ENCODE assay signal across 13 mouse cellular contexts in the genomic region with DNA sequence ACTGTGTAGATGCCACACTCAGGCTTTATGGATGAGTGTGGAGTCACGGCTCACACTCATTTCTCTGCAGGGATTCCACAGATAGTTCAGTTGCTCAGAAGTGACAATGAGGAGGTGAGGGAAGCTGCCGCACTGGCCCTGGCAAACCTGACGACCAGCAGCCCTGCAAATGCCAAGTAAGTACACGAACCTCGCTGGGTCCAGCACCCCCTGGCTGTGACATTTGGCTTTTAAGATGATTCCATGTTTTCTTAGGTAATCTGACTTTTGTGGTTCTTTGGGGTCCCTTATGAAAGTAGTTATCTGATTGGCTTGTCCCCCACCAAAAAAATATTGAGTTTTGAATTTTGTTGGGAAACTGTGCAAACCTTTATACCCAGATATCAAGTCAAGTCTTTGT.
DNase-seq lines count a peak whose midpoint lies in the region; ATAC-seq and TF ChIP-seq lines count a peak whose summit lies in the region.
"Had no signal": no experiment of that assay in that cellular context is flagged by ENCODE, and none has a peak within 500 bp of the region (broad histone marks: within the 10 kb centered on the region; RNA-seq: fewer than 3 reads in every experiment).

No protein-coding gene starts in this region.

- H3K36me3 ChIP-seq in forebrain, postnatal 0 days (ENCODE audit: insufficient read depth) = no peaks in the 10 kb centered on the region
- no peaks in the 10 kb centered on the region for H3K36me3 ChIP-seq in forebrain, embryonic 15.5 days
- no peaks in the 10 kb centered on the region for H3K36me3 ChIP-seq in stomach, postnatal 0 days (ENCODE audit: control insufficient read depth, insufficient read depth, low read length)
- H3K36me3 ChIP-seq in midbrain, embryonic 15.5 days (replicated peaks) = no peaks in the 10 kb centered on the region
- H3K36me3 ChIP-seq: liver, embryonic 13.5 days had no signal

- no peak overlapping the region for H3K4me2 ChIP-seq in forebrain, postnatal 0 days (ENCODE audit: low read depth)
- no peak overlapping the region for H3K4me2 ChIP-seq in forebrain, embryonic 15.5 days (replicated peaks)
- no peak overlapping the region for H3K4me2 ChIP-seq in stomach, postnatal 0 days (replicated peaks; ENCODE audit: low read depth)
- H3K4me2 ChIP-seq in midbrain, embryonic 15.5 days = no peak overlapping the region
- H3K4me2 ChIP-seq: liver, embryonic 13.5 days had no signal

- H3K9ac ChIP-seq in forebrain, postnatal 0 days = no peak overlapping the region
- H3K9ac ChIP-seq in forebrain, embryonic 15.5 days (replicated peaks) = no peak overlapping the region
- H3K9ac ChIP-seq in stomach, postnatal 0 days (ENCODE audit: low read length) = no peak overlapping the region
- H3K9ac ChIP-seq in midbrain, embryonic 15.5 days = no peak overlapping the region
- H3K9ac ChIP-seq: liver, embryonic 13.5 days had no signal

- ATAC-seq in forebrain, postnatal 0 days = no peak
- no peak for ATAC-seq in forebrain, embryonic 15.5 days (replicated peaks)
- no peak for ATAC-seq in stomach, postnatal 0 days (ENCODE audit: low FRiP score, low TSS enrichment)
- ATAC-seq in midbrain, embryonic 15.5 days (replicated peaks) = no peak
- ATAC-seq: Patski had no signal

- H3K4me1 ChIP-seq in forebrain, postnatal 0 days (ENCODE audit: insufficient read depth) = no peaks in the 10 kb centered on the region
- H3K4me1 ChIP-seq in forebrain, embryonic 15.5 days = no peaks in the 10 kb centered on the region
- H3K4me1 ChIP-seq in stomach, postnatal 0 days (replicated peaks; ENCODE audit: control insufficient read depth, insufficient read depth) = no peaks in the 10 kb centered on the region
- H3K4me1 ChIP-seq in midbrain, embryonic 15.5 days = no peaks in the 10 kb centered on the region
- H3K4me1 ChIP-seq: liver, embryonic 13.5 days had no signal

- H3K9me3 ChIP-seq in forebrain, postnatal 0 days (ENCODE audit: low read length) = no peaks in the 10 kb centered on the region
- no peaks in the 10 kb centered on the region for H3K9me3 ChIP-seq in forebrain, embryonic 15.5 days
- H3K9me3 ChIP-seq in stomach, postnatal 0 days (ENCODE audit: control insufficient read depth, low read length) = no peaks in the 10 kb centered on the region
- H3K9me3 ChIP-seq in midbrain, embryonic 15.5 days = no peaks in the 10 kb centered on the region
- H3K9me3 ChIP-seq: liver, embryonic 13.5 days; megakaryocyte, embryonic 14.5 days had no signal

- TF ChIP-seq CTCF in forebrain, postnatal 0 days (IDR thresholded peaks at IDR 0.05; ENCODE audit: low read depth) = peak; percentile 44
- TF ChIP-seq CTCF in layer of hippocampus, adult 2 months (conservative IDR thresholded peaks at IDR 0.05) = peak; percentile 60
- peak; percentile 58 for TF ChIP-seq CTCF in stomach, postnatal 0 days (IDR thresholded peaks at IDR 0.05; ENCODE audit: low read depth)

- no peak overlapping the region for H3K4me3 ChIP-seq in forebrain, postnatal 0 days (ENCODE audit: low read depth, low read length)
- no peak overlapping the region for H3K4me3 ChIP-seq in forebrain, embryonic 15.5 days
- no peak overlapping the region for H3K4me3 ChIP-seq in layer of hippocampus, adult 2 months
- no peak overlapping the region for H3K4me3 ChIP-seq in stomach, postnatal 0 days (ENCODE audit: low read depth, low read length)
- no peak overlapping the region for H3K4me3 ChIP-seq in midbrain, embryonic 15.5 days
- H3K4me3 ChIP-seq: liver, embryonic 13.5 days had no signal

- no peak for DNase-seq in forebrain, postnatal 0 days
- DNase-seq in layer of hippocampus, adult 2 months (ENCODE audit: low spot score in 2 of 2) = no peak
- no peak for DNase-seq in layer of hippocampus, adult 11-12 months (ENCODE audit: low spot score)
- peak; percentile 13 for DNase-seq in thymus, postnatal 14 days
- DNase-seq in thymus, adult 18-20 months = no peak
- DNase-seq in stomach, postnatal 0 days (ENCODE audit: low spot score) = no peak
- DNase-seq: cerebellum, adult 11-12 months; liver, embryonic 13.5 days; right cerebral cortex, adult 18-20 months had no signal

- H3K27me3 ChIP-seq in forebrain, postnatal 0 days (ENCODE audit: insufficient read depth, low read length) = no peaks in the 10 kb centered on the region
- no peaks in the 10 kb centered on the region for H3K27me3 ChIP-seq in forebrain, embryonic 15.5 days
- H3K27me3 ChIP-seq in stomach, postnatal 0 days (ENCODE audit: control insufficient read depth, insufficient read depth, low read length) = no peaks in the 10 kb centered on the region
- no peaks in the 10 kb centered on the region for H3K27me3 ChIP-seq in midbrain, embryonic 15.5 days (replicated peaks)
- H3K27me3 ChIP-seq: liver, embryonic 13.5 days; megakaryocyte, embryonic 14.5 days had no signal

- H3K27ac ChIP-seq in forebrain, postnatal 0 days (ENCODE audit: low read depth, low read length) = no peak overlapping the region
- H3K27ac ChIP-seq in forebrain, embryonic 15.5 days (replicated peaks) = no peak overlapping the region
- no peak overlapping the region for H3K27ac ChIP-seq in layer of hippocampus, adult 2 months
- no peak overlapping the region for H3K27ac ChIP-seq in stomach, postnatal 0 days (replicated peaks)
- no peak overlapping the region for H3K27ac ChIP-seq in midbrain, embryonic 15.5 days
- H3K27ac ChIP-seq: liver, embryonic 13.5 days had no signal

- TF ChIP-seq EP300 in stomach, postnatal 0 days (optimal IDR thresholded peaks at IDR 0.05) = no peak

- 58% methylated on average over 5 of the region's 5 CpGs for WGBS in forebrain, postnatal 0 days
- 47% methylated on average over 5 of the region's 5 CpGs for WGBS in forebrain, embryonic 15.5 days
- 60% methylated on average over 5 of the region's 5 CpGs for WGBS in stomach, postnatal 0 days
- 60% methylated on average over 5 of the region's 5 CpGs for WGBS in midbrain, embryonic 15.5 days
